Mouse (Mus musculus): Measurements from ENCODE around the gene Mpnd. TPM values are rescaled to one million over a fixed set of nuclear protein-coding genes. Genes with fewer than 3 reads are reported as not detected.

Mpnd gene
- polyA plus RNA-seq, 1 experiment from 2014 or later = 20.4 TPM

DNA sequence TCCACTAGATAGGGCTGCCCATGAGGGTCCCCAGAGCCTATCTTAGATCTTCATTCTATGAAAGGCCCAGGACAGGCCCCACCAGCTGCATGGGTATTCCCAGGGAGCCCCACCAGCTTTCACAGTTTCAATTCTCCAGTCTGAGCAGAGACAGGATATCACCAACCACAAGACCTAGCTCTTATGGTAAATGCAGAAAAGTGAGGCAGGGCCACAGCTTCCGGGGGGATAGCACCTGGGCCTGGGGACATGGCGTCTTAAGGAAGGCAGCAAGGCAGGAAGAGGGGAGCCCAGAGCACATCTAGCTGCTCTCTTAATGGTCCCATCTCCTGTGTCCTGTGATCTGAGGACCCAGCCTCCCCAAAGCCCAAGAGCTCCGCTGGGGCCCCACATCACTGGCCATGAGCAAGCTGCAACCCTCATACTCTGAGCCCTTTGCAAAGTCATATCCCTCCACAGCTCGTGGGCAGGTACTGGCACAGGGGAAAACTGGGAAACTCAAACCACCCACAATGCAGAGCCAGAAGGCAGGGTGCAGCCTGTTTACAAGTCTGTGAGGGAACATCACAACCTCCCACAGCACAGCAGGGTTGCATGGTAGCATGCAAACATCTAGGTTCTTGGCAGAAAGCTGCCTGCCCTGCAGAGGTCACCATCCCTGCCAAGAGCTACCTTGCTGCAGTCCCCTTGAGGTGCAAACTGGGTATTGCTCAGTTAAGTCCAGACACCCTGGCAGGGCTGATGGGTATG lies 15.8 kb downstream of the Mpnd start:
- WGBS (ENCODE audit: insufficient replicate concordance) = 64% methylated on average over 4 of the region's 4 CpGs
- no peak overlapping the region for H3K4me2 ChIP-seq
- H3K4me3 ChIP-seq (replicated peaks) = no peak overlapping the region
- no peaks in the 10 kb centered on the region for H3K9me3 ChIP-seq (replicated peaks)
- H3K9ac ChIP-seq = no peak overlapping the region
- H3K27ac ChIP-seq (replicated peaks) = no peak overlapping the region
- no peak for ATAC-seq (ENCODE audit: insufficient read depth)
- H3K4me1 ChIP-seq (replicated peaks) = peaks cover 48% of the 10 kb centered on the region
- H3K27me3 ChIP-seq = no peaks in the 10 kb centered on the region
- peaks cover 58% of the 10 kb centered on the region for H3K36me3 ChIP-seq (replicated peaks)

DNA sequence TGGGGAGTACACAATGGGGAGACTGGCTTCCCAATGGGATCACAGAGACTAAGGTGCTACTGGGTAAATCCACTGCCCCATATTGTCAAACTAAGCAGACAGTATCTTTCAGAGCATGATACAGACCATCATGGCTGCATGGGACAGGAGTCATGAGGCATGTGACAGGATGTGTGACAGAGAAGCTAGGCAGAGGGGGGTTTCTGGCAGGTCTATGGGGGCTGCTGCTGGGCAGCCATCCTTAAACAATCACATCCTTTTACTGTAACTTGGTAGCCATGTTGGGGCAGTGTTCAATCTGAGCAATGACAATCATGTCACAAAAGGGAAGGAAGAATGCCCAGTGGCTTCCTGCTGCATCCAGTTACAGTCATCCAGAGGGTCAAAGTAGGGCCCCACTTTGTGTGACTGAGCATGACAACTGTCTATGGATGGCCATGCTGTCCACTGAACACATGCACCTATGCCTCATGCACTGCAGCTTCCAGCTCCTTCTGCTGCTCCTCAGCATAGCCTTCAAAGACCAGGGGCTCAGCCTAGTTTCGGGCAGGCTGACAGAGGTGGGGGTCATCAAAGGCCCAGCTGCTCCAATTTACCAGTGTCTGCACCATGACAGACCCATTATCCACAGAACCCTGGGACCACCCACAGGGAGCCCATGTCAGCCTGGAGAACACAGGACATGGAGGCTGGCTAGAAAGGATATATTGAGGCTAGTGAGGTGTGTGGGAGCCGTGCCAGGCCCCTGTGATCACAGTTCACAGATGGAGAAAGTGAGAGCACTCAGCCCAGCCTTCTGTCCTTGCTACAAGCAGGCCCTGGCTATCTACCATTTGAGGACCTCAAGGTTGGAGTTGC lies 16.8 kb downstream of the Mpnd start:
- H3K4me3 ChIP-seq (replicated peaks) = no peak overlapping the region
- no peaks in the 10 kb centered on the region for H3K27me3 ChIP-seq
- no peak for ATAC-seq (ENCODE audit: insufficient read depth)
- H3K27ac ChIP-seq (replicated peaks) = no peak overlapping the region
- H3K4me1 ChIP-seq (replicated peaks) = peaks cover 51% of the 10 kb centered on the region
- H3K9ac ChIP-seq = no peak overlapping the region
- peaks cover 51% of the 10 kb centered on the region for H3K36me3 ChIP-seq (replicated peaks)
- H3K9me3 ChIP-seq (replicated peaks) = no peaks in the 10 kb centered on the region
- H3K4me2 ChIP-seq = no peak overlapping the region
- 70% methylated on average over 2 of the region's 2 CpGs for WGBS (ENCODE audit: insufficient replicate concordance)

DNA sequence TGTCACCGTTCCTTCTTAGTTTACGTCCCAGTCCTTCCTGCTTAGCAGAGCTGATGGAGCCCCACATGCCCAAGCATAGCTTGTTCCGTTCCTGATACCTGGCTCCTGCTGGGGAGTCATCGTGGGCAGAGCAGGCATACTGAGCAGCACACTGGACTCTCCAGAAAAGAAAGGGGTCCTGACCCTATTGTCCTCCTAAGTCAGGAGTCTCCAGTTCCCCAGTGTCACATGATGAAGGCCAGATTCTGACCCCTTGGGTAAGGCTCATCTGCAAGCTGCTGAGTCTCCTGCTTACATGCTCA lies 17.4 kb downstream of the Mpnd start:
- Histone ChIP-seq H3K27ac (replicated peaks) (no peak overlapping the region), H3K9me3 (replicated peaks) (no peaks in the 10 kb centered on the region), H3K9ac (no peak overlapping the region), H3K4me2 (no peak overlapping the region), H3K36me3 (replicated peaks) (peaks cover 45% of the 10 kb centered on the region), H3K4me3 (replicated peaks) (no peak overlapping the region), H3K4me1 (replicated peaks) (peaks cover 55% of the 10 kb centered on the region), H3K27me3 (no peaks in the 10 kb centered on the region)
- WGBS (ENCODE audit: insufficient replicate concordance) = 77% methylated on average over 4 of the region's 4 CpGs
- ATAC-seq (ENCODE audit: insufficient read depth) = no peak

DNA sequence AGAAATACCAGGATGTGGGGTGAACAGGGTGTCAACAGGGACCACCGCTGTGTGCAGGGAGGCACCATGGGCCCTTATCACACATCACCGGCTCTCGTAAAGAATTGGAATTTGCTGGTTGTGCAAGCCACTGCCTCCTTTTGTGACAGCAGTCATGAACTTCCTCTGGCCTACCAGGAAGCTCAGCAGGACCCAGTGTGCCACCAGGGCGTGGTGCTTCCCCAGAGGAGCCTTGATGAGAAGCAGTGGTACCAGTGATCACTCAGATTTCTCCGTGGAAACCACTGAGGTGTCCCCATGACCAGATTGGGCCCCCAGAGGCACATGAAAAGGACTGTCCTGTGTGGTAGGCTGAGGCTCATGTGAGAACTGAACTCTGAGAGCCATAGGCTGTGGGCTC lies 17.9 kb downstream of the Mpnd start:
- WGBS (ENCODE audit: insufficient replicate concordance) = 27% methylated on average over 5 of the region's 5 CpGs
- ATAC-seq (ENCODE audit: insufficient read depth) = no peak
- no peak overlapping the region for H3K4me3 ChIP-seq (replicated peaks)
- peaks cover 56% of the 10 kb centered on the region for H3K4me1 ChIP-seq (replicated peaks)
- no peak overlapping the region; the same call in 1 of the 2 replicates for H3K27ac ChIP-seq (replicated peaks)
- peaks cover 44% of the 10 kb centered on the region for H3K36me3 ChIP-seq (replicated peaks)
- H3K4me2 ChIP-seq = no peak overlapping the region
- H3K27me3 ChIP-seq = no peaks in the 10 kb centered on the region
- no peak overlapping the region for H3K9ac ChIP-seq
- no peaks in the 10 kb centered on the region for H3K9me3 ChIP-seq (replicated peaks)

GRCm38 (mm10) chr17:56024476-56024875 lies 19.0 kb downstream of the Mpnd start:
- Histone ChIP-seq H3K9me3 (replicated peaks) (no peaks in the 10 kb centered on the region), H3K4me2 (no peak overlapping the region), H3K4me1 (replicated peaks) (peaks cover 60% of the 10 kb centered on the region), H3K4me3 (replicated peaks) (no peak overlapping the region), H3K9ac (no peak overlapping the region), H3K27ac (replicated peaks) (no peak overlapping the region), H3K27me3 (no peaks in the 10 kb centered on the region), H3K36me3 (replicated peaks) (peaks cover 43% of the 10 kb centered on the region)
- 40% methylated on average over 2 of the region's 2 CpGs for WGBS (ENCODE audit: insufficient replicate concordance)
- no peak for ATAC-seq (ENCODE audit: insufficient read depth)

DNA sequence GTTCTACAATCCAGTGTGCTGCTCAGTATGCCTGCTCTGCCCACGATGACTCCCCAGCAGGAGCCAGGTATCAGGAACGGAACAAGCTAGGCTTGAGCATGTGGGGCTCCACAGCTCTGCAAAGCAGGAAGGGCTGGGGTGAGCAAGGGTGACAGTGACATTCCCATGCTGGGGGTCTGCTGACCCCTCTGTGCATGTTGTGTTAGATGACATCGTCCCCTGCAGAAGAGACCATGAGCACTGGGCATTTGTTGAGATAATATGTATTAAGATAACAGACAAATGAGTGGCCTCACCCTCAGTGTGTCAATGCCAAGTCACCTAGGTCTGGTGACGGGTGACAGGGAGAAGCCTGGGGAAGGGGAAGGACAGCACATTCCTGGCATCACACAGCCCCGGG lies 19.4 kb downstream of the Mpnd start:
- H3K4me1 ChIP-seq (replicated peaks) = peaks cover 65% of the 10 kb centered on the region
- no peak overlapping the region for H3K9ac ChIP-seq
- no peak overlapping the region for H3K4me2 ChIP-seq
- peaks cover 42% of the 10 kb centered on the region for H3K36me3 ChIP-seq (replicated peaks)
- no peak overlapping the region for H3K27ac ChIP-seq (replicated peaks)
- H3K4me3 ChIP-seq (replicated peaks) = no peak overlapping the region
- no peak for ATAC-seq (ENCODE audit: insufficient read depth)
- H3K9me3 ChIP-seq (replicated peaks) = no peaks in the 10 kb centered on the region
- no peaks in the 10 kb centered on the region for H3K27me3 ChIP-seq
- WGBS (ENCODE audit: insufficient replicate concordance) = 66% methylated on average over 5 of the region's 5 CpGs

DNA sequence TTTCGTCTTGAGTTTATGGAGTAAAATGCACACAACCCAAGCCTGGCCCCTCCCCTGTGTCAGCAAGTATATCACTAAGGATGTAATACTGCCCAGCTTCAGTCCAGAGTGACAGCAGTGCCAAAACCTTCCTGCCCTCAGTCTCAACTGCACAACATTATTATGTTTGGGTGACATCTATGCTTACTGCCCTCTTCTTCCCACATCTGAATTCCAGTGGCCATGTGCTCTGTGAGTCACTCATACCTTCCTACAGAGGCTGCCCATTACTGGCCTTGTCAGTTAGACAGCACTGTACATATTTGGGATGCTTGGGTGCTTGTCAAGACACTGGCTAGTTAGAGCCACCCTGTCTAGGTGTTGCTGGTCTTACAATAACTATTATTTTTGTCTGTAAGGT lies 20.8 kb downstream of the Mpnd start:
- 69% methylated on average over 1 of the region's 1 CpGs for WGBS (ENCODE audit: insufficient replicate concordance)
- H3K4me2 ChIP-seq = no peak overlapping the region
- no peak overlapping the region for H3K9ac ChIP-seq
- peaks cover 37% of the 10 kb centered on the region for H3K36me3 ChIP-seq (replicated peaks)
- peaks cover 74% of the 10 kb centered on the region for H3K4me1 ChIP-seq (replicated peaks)
- H3K27me3 ChIP-seq = no peaks in the 10 kb centered on the region
- no peak overlapping the region for H3K4me3 ChIP-seq (replicated peaks)
- H3K9me3 ChIP-seq (replicated peaks) = no peaks in the 10 kb centered on the region
- no peak for ATAC-seq (ENCODE audit: insufficient read depth)
- H3K27ac ChIP-seq (replicated peaks) = no peak overlapping the region

- Histone ChIP-seq H3K27ac (replicated peaks) (no peak overlapping the region), H3K4me3 (replicated peaks) (no peak overlapping the region), H3K4me2 (no peak overlapping the region), H3K36me3 (replicated peaks) (peaks cover 36% of the 10 kb centered on the region), H3K27me3 (no peaks in the 10 kb centered on the region), H3K9me3 (replicated peaks) (no peaks in the 10 kb centered on the region), H3K9ac (no peak overlapping the region), H3K4me1 (replicated peaks) (peaks cover 74% of the 10 kb centered on the region)
- no peak for ATAC-seq (ENCODE audit: insufficient read depth)
- WGBS (ENCODE audit: insufficient replicate concordance) = 57% methylated on average over 1 of the region's 1 CpGs
These were observed 21.4 kb downstream of the Mpnd start for GRCm38 (mm10) chr17:56026881-56027280.

DNA sequence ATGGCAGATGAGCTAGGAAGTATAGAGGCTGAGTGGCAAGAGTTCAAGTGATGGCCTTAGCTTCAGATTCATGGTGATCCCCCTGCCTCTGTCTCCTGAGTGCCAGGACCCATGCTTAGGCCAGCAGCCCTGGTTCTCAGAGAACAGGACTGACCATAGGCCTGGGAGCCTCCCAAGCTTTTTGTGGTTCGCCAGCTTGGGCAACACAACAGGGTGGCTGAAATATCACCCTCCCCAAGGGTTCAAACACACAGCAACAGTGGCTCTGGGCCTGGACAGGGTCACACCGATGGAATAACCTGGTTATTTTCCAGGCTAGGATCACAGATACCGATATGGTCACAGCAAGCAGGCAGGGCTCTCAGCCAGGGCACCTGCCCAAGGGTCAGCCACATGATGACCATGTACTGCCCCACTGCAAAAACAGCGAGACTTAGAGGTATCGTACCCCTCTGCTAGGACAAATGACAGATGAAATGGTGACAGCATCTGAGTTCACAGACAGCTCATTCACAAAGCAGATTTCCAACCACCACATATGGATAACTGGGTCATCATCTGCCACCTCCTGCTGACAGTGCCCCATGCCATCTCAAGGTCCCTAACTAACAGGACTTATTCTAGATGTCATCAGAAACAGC lies 22.4 kb downstream of the Mpnd start:
- Histone ChIP-seq H3K9ac (no peak overlapping the region), H3K36me3 (replicated peaks) (peaks cover 40% of the 10 kb centered on the region), H3K27me3 (no peaks in the 10 kb centered on the region), H3K9me3 (replicated peaks) (no peaks in the 10 kb centered on the region), H3K4me1 (replicated peaks) (peaks cover 74% of the 10 kb centered on the region), H3K27ac (replicated peaks) (no peak overlapping the region), H3K4me3 (replicated peaks) (no peak overlapping the region), H3K4me2 (no peak overlapping the region)
- 78% methylated on average over 5 of the region's 5 CpGs for WGBS (ENCODE audit: insufficient replicate concordance)
- ATAC-seq (ENCODE audit: insufficient read depth) = no peak

- Histone ChIP-seq H3K4me3 (replicated peaks) (no peak overlapping the region), H3K27me3 (no peaks in the 10 kb centered on the region), H3K9ac (no peak overlapping the region), H3K4me1 (replicated peaks) (peaks cover 77% of the 10 kb centered on the region), H3K9me3 (replicated peaks) (no peaks in the 10 kb centered on the region), H3K27ac (replicated peaks) (peak overlapping the region; percentile 33; the same call in 1 of the 2 replicates), H3K4me2 (no peak overlapping the region), H3K36me3 (replicated peaks) (peaks cover 50% of the 10 kb centered on the region)
- WGBS (ENCODE audit: insufficient replicate concordance) = 77% methylated on average over 9 of the region's 9 CpGs
- no peak for ATAC-seq (ENCODE audit: insufficient read depth)
These were observed 24.8 kb downstream of the Mpnd start for GRCm38 (mm10) chr17:56030238-56030870.

- WGBS (ENCODE audit: insufficient replicate concordance) = 24% methylated on average over 5 of the region's 5 CpGs
- Histone ChIP-seq H3K4me2 (no peak overlapping the region), H3K9me3 (replicated peaks) (no peaks in the 10 kb centered on the region), H3K27me3 (no peaks in the 10 kb centered on the region), H3K36me3 (replicated peaks) (peaks cover 50% of the 10 kb centered on the region), H3K4me3 (replicated peaks) (no peak overlapping the region), H3K4me1 (replicated peaks) (peaks cover 79% of the 10 kb centered on the region), H3K9ac (no peak overlapping the region), H3K27ac (replicated peaks) (no peak overlapping the region; the same call in 1 of the 2 replicates)
- peak; percentile 32; the same call in 1 of the 2 replicates for ATAC-seq (ENCODE audit: insufficient read depth)
These were observed 25.4 kb downstream of the Mpnd start for GRCm38 (mm10) chr17:56030919-56031318.
